Mouse (Mus musculus) hindbrain, embryonic 12.5 days (tissue): ENCODE data around the gene Ttc7b. TPM values are rescaled to one million over a fixed set of nuclear protein-coding genes. Genes with fewer than 3 reads are reported as not detected.

Source experiments
- ATAC-seq: fragments of 200-750 bp; cut with Nextera tagmentation; 2 replicates; pipeline ENCODE4 v1.8.0; 2017; ENCODE audit warnings: moderate TSS enrichment; ENCODE audit not compliant: low FRiP score
- H3K27ac ChIP-seq: fragments of 300-500 bp; sonication (generic); 2 replicates; pipeline ENCODE4 v1.5.1; 2016; ENCODE audit warnings: mild to moderate bottlenecking
- H3K27me3 ChIP-seq: fragments of 300-500 bp; sonication (generic); 2 replicates; pipeline ENCODE4 v1.6.1; 2016; ENCODE audit warnings: mild to moderate bottlenecking
- H3K36me3 ChIP-seq: fragments of 300-500 bp; sonication (generic); 2 replicates; pipeline ENCODE4 v1.6.1; 2016; ENCODE audit warnings: mild to moderate bottlenecking
- H3K4me1 ChIP-seq: fragments of 300-500 bp; sonication (generic); 2 replicates; pipeline ENCODE4 v1.6.1; 2016
- H3K4me2 ChIP-seq: fragments of 300-500 bp; sonication (generic); replicated peaks from 2 replicates; pipeline ENCODE4 v1.6.1; 2016; ENCODE audit warnings: mild to moderate bottlenecking
- H3K4me3 ChIP-seq: fragments of 300-500 bp; sonication (generic); 2 replicates; pipeline ENCODE4 v1.5.1; 2016; ENCODE audit warnings: mild to moderate bottlenecking
- H3K9ac ChIP-seq: fragments of 300-500 bp; sonication (generic); 2 replicates; pipeline ENCODE4 v1.6.1; 2016; ENCODE audit warnings: mild to moderate bottlenecking, moderate library complexity
- H3K9me3 ChIP-seq: fragments of 300-500 bp; sonication (generic); replicated peaks from 2 replicates; pipeline ENCODE4 v1.6.1; 2016; ENCODE audit warnings: mild to moderate bottlenecking
- WGBS: fragments of 180-500 bp; shearing (Covaris S2); methylation state at CpG from one replicate; pipeline ENCODE4 v1.1.7; 2016; 5-methylcytosine and 5-hydroxymethylcytosine counted together
- polyA plus RNA-seq: library from polyadenylated mRNA; unstranded; fragments of >200 nt; fragmentation: Nextera tagmentation; extraction: Ambion mirVana; gene quantifications from 2 replicates; pipeline ENCODE4 v1.2.1, GENCODE M21; 2016

Gene Ttc7b
- polyA plus RNA-seq, 1 experiment from 2014 or later: 6.1 TPM

DNA sequence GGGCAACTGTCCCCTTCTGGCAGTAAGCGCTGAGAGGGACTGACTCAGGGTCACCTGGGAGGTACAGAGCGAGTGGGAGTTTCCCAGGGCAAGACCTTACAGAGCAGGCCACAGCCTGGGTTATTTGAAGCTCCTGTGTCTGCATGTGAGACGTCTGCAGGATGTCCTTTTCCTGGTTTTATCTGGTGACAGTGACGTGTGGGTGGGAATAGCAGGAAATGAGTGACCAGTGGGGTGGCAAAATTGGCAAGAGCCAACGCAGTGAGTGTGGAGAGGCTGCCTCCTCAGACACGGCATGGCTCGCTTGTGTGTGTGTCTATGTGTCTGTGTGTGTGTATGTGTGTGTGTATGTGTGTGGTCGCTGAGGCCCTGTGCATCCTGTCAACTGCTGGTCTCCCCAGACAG, 221.3 kb downstream of the Ttc7b start:
- Histone ChIP-seq H3K27ac (no peak overlapping the region), H3K36me3 (0 out of 2 replicates have a peak, but pooled peaks cover 15% of the 10 kb centered on the region), H3K9ac (no peak overlapping the region), H3K27me3 (no peaks in the 10 kb centered on the region), H3K4me3 (no peak overlapping the region), H3K9me3 (peaks cover 2% of the 10 kb centered on the region; the same call in 1 of the 2 replicates), H3K4me1 (peaks cover 3% of the 10 kb centered on the region), H3K4me2 (no peak overlapping the region)
- no peak for ATAC-seq
- WGBS: 74% methylated on average over 8 of the region's 8 CpGs

DNA sequence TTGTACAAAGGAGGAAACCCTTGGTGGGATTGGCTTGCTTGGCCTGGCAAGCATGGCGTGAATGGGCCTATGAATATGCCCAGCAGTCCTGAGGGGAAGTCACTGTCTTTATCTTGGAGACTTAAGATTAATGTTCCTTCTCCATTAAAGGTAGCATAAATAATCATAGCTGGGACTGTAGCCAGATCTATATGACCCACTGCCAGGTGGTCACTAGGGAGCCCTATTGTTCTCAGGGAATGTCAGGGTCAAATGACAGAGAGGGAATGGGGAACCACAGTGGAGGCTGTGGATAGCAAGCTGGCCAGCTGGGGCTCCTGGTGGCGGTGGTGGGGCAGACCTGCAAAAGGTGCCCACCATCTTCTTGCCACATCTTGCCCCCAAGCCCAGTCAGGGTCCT, 221.8 kb downstream of the Ttc7b start:
- no peak overlapping the region for H3K27ac ChIP-seq
- no peaks in the 10 kb centered on the region for H3K27me3 ChIP-seq
- no peak overlapping the region for H3K4me2 ChIP-seq
- H3K36me3 ChIP-seq: 0 out of 2 replicates have a peak, but pooled peaks cover 15% of the 10 kb centered on the region
- WGBS: 83% methylated on average over 2 of the region's 2 CpGs
- no peak overlapping the region for H3K4me3 ChIP-seq
- no peak overlapping the region for H3K9ac ChIP-seq
- no peaks in the 10 kb centered on the region; the same call in 1 of the 2 replicates for H3K4me1 ChIP-seq
- peaks cover 6% of the 10 kb centered on the region; the same call in 1 of the 2 replicates for H3K9me3 ChIP-seq
- ATAC-seq: no peak

DNA sequence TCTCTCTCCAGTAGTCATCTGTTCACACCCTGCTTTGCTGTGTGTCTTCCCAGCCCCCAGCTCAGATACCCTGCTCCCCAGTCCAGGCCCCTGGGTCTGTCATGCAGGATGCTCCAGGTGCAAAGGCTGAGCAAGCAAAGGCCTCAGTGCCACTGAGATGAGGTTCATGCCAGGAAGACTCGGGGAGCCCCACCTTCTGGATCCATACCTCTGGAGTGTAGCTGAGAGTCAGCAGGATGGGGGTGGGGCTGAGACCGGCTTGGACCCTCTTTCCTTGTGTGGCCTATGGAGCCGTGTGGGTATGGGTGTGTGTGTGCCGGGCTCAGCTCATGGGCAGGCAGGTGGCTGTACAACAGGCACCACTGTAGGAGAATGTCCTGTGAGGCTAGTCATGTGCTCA, 222.7 kb downstream of the Ttc7b start:
- H3K4me3 ChIP-seq: no peak overlapping the region
- H3K9me3 ChIP-seq: peaks cover 6% of the 10 kb centered on the region; the same call in 1 of the 2 replicates
- no peaks in the 10 kb centered on the region for H3K27me3 ChIP-seq
- ATAC-seq: no peak
- 85% methylated on average over 4 of the region's 4 CpGs for WGBS
- H3K4me1 ChIP-seq: no peaks in the 10 kb centered on the region; the same call in 1 of the 2 replicates
- no peak overlapping the region for H3K4me2 ChIP-seq
- H3K36me3 ChIP-seq: 0 out of 2 replicates have a peak, but pooled peaks cover 15% of the 10 kb centered on the region
- H3K9ac ChIP-seq: no peak overlapping the region
- H3K27ac ChIP-seq: no peak overlapping the region

DNA sequence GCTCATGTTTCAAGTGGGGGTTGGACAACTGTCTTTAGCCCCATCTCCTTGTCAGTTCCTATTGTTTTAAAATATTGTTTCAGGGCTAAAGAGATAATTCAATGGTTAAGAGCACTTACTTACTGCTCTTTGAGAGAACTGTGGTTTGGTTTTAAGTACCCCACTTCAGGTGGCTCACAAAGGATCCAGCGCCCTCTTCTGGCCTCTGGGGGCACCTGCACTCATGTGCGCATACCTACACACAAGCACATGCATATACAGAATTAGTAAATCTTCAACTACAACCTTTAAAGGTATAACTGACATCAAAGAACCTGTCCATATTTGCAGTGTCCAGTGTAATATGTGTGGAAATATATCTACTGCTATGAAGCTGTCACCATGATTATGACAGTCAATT, 226.2 kb downstream of the Ttc7b start:
- WGBS: 86% methylated on average over 2 of the region's 2 CpGs
- Histone ChIP-seq H3K36me3 (no peaks in the 10 kb centered on the region), H3K9ac (no peak overlapping the region), H3K4me2 (no peak overlapping the region), H3K9me3 (peaks cover 6% of the 10 kb centered on the region; the same call in 1 of the 2 replicates), H3K4me1 (peaks cover 20% of the 10 kb centered on the region), H3K27me3 (no peaks in the 10 kb centered on the region), H3K27ac (no peak overlapping the region), H3K4me3 (no peak overlapping the region)
- ATAC-seq: no peak

DNA sequence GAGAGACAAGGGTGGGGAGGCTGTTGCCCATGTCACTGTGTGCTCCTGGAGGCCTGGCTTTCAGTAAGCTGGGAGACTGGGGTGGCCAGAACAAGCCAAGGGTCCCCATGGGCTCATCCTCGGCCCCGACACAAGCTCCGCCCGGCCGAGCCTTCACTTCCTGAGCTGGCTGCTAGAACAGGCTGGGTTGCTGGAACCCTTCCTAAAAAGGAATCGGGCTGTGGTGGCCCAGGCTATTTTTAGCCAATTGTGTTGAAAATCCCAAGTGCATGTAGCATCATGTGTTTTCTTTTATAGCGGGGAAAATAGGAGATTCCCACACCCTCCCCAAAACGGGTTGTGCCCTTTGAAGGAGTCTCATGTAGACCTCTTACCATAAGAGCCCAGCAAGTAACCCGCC, 226.7 kb downstream of the Ttc7b start:
- no peak overlapping the region for H3K4me3 ChIP-seq
- H3K36me3 ChIP-seq: no peaks in the 10 kb centered on the region
- 95% methylated on average over 9 of the region's 9 CpGs for WGBS
- ATAC-seq: no peak
- H3K27me3 ChIP-seq: no peaks in the 10 kb centered on the region
- H3K9me3 ChIP-seq: peaks cover 6% of the 10 kb centered on the region; the same call in 1 of the 2 replicates
- H3K4me1 ChIP-seq: peaks cover 25% of the 10 kb centered on the region
- H3K9ac ChIP-seq: no peak overlapping the region
- H3K4me2 ChIP-seq: no peak overlapping the region
- no peak overlapping the region for H3K27ac ChIP-seq

DNA sequence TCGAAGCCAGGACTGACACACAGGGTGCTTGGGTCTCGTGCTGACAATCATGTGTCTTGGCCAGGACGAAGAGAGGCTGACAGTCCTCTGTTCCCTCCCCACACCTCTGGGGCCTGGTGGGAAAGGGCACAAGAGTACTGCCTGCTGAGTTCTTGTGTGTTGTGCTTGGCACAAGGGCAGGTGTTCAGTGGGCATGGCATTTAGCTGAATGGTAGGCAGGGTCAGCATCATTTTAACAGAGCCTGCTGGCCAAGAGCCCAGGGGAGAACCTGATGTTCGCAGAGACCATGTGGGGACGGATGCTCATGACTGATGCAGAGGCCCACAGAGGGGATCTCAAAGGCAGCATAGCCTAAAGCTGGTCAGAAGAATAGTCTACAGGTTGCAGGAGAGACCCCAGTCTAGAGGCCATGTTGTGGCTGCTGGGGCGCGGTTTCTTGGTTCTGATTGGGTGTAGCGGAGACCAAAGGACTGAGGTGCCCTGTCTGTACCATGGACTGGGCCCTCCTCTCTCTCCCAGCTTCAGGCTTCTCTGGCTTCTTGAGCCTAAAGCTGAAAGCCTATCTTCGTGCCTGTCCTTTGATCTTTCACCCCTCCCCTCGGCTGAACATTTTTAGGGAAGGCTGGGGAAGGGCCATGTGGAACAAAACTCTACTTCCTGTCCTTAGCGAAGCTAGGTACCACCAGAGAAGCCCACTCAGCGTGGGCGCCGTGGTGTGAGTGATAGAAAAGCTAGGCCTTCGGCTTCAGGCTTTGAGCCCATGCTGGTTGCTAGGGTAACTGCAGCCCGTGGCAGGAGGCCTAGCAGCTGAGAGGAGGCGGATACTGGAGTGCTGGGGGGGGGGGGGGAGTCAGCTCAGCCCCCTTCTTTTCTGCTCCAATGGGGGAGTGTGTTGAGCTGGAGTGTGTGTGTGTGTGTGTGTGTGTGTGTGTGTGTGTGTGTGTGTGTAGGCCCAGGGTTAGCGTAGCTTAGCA, 229.6 kb downstream of the Ttc7b start:
- no peaks in the 10 kb centered on the region for H3K36me3 ChIP-seq
- 31% methylated on average over 18 of the region's 18 CpGs for WGBS

DNA sequence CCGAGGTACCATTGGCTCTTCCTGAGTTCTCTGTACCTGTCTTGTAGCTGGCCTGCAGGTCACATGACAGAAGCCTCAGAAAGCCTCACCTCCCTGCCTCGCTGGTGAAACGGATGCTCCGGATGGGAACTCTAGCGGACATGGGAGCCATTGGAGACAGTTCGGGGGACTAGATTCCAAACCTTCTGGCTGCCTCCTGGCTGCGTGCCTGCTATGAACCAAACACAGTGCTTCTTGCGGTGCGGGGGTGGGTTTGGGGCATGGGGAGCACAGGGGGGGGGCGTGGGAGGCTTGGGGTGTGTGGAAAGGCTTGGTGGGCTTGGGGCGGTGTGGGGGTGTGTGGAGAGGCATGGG, 230.5 kb downstream of the Ttc7b start:
- Histone ChIP-seq H3K27me3 (no peaks in the 10 kb centered on the region), H3K9ac (no peak overlapping the region), H3K9me3 (peaks cover 6% of the 10 kb centered on the region; the same call in 1 of the 2 replicates), H3K27ac (peak overlapping the region; percentile 82), H3K36me3 (no peaks in the 10 kb centered on the region), H3K4me1 (peaks cover 30% of the 10 kb centered on the region), H3K4me3 (no peak overlapping the region), H3K4me2 (no peak overlapping the region)
- peak; percentile 3 for ATAC-seq
- WGBS: 62% methylated on average over 11 of the region's 11 CpGs

More for the DNA sequence above, 229.6 kb downstream of the Ttc7b start:
- Histone ChIP-seq H3K27ac (peak overlapping the region; percentile 82), H3K4me3 (no peak overlapping the region), H3K9me3 (peaks cover 6% of the 10 kb centered on the region; the same call in 1 of the 2 replicates), H3K4me1 (peaks cover 30% of the 10 kb centered on the region), H3K9ac (no peak overlapping the region), H3K27me3 (no peaks in the 10 kb centered on the region), H3K4me2 (no peak overlapping the region)
- ATAC-seq: peak; percentile 77

DNA sequence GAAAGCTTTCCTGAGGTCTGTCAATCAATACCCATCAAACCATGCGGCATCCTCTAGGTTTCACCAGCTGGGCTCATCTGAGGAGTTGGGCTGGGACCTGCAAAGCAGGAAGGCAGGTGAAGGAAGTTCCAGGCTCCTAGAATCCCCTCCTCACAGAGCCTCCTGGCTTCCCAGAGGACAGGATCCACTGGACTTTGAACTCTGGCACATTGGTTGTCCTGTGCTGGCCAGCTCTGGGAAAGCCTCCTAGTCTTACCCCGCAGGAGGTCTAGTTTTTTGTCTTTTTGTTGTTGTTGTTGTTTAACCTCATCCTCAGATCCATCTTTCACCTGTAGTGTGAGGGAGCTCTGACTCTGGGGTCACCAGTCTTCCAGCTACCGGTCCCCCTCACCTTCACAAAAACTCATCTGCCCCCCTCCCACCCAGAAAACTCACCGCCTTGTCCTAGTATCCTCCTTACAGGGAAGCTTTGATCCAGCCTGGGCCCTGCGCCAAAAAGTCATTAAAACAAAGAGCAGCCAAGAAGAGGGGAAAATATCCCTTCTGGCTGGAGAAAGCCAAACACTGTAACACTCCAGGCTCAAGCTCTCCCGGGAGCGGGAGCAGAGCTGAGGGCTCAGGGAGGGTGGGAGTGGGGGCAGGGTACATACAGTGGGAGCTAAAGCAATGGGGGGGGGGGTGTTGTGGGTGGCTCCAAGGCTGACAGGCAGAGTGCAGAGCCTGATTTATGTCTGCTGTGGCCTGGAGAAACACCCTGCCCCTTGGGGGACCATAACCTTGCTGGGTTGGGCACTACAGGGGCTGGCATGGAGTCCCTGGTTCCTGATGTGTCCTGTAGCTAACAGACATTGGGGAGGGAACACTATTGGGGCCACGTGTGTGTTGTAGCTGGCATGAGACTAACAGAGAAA, 231.1 kb downstream of the Ttc7b start:
- Histone ChIP-seq H3K27me3 (no peaks in the 10 kb centered on the region), H3K27ac (peak overlapping the region; percentile 82), H3K9ac (no peak overlapping the region), H3K4me2 (no peak overlapping the region; the same call in 1 of the 2 replicates), H3K36me3 (no peaks in the 10 kb centered on the region), H3K9me3 (peaks cover 6% of the 10 kb centered on the region; the same call in 1 of the 2 replicates), H3K4me1 (peaks cover 30% of the 10 kb centered on the region), H3K4me3 (no peak overlapping the region)
- ATAC-seq: peak; percentile 58
- whole genome bisulfite sequencing: 28% methylated on average over 8 of the region's 8 CpGs

DNA sequence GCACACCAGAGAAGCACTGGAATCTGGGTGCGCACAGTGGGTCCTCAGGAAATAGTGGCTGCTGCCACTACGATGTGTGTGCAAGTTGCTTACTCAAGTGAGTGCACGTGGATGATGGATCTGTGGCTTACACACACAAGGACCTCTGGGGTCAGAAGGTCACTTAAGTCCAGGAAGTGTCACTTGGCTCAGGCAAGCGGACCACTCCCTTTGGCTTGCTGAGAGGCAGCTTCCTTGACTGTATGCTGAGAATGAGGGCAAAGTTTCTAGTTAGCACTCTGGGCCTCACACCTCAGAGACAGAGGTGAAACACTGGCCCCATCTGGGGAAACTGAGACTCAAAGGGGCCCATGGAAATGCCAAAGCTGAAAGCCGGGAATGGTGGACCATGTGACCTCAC, 232.6 kb downstream of the Ttc7b start:
- Histone ChIP-seq H3K27me3 (no peaks in the 10 kb centered on the region), H3K4me2 (no peak overlapping the region), H3K4me3 (no peak overlapping the region), H3K4me1 (peaks cover 31% of the 10 kb centered on the region), H3K36me3 (no peaks in the 10 kb centered on the region), H3K9me3 (no peaks in the 10 kb centered on the region), H3K27ac (no peak overlapping the region), H3K9ac (no peak overlapping the region)
- 82% methylated on average over 5 of the region's 5 CpGs for WGBS
- ATAC-seq: no peak

DNA sequence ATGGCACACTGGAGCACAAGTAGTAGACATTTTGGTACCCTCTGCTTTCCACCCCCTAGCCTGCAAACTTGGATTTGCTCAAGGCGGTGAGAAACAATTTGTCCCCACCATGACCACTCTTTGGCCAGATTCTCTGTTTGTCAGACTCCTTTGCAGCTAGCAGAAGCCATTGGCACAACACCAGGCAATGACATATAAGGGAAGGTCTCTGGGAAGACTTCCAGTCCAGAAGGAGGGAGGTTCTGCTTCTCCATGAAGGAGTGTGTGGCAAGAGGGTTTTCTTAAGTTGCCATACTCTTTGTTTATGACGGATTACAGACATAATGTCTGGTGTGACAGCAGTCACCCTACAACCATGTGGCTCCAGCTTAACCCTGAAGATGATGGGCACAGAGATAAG, 233.1 kb downstream of the Ttc7b start:
- H3K4me1 ChIP-seq: peaks cover 36% of the 10 kb centered on the region
- WGBS: 92% methylated on average over 2 of the region's 2 CpGs
- H3K27me3 ChIP-seq: no peaks in the 10 kb centered on the region
- H3K4me3 ChIP-seq: no peak overlapping the region
- no peaks in the 10 kb centered on the region for H3K36me3 ChIP-seq
- no peaks in the 10 kb centered on the region for H3K9me3 ChIP-seq
- H3K4me2 ChIP-seq: no peak overlapping the region
- no peak overlapping the region for H3K27ac ChIP-seq
- no peak for ATAC-seq
- no peak overlapping the region for H3K9ac ChIP-seq

DNA sequence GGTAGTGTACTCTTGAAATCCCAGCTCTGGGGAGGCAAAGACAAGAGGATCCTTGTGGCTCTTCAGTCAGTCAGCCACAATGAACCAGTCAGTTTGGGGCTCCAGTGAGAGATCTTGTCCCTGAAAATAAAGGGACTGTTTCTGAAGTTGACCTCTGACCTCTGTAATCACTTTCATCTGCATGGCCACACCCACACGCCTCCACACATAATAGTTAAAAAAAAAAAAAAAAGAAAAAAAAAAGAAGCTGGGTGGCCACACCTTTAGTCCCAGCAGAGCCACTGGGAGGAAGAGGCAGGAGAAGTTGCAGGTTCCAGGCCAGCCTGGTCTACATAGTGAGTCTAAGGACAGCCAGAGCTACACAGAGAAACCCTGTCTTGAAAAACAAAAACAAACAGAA, 237.3 kb downstream of the Ttc7b start:
- H3K4me2 ChIP-seq: no peak overlapping the region
- H3K4me1 ChIP-seq: peaks cover 27% of the 10 kb centered on the region
- H3K9me3 ChIP-seq: no peaks in the 10 kb centered on the region
- H3K36me3 ChIP-seq: no peaks in the 10 kb centered on the region
- ATAC-seq: no peak
- H3K9ac ChIP-seq: no peak overlapping the region
- 32% methylated on average over 1 of the region's 1 CpGs for WGBS
- no peaks in the 10 kb centered on the region for H3K27me3 ChIP-seq
- no peak overlapping the region for H3K27ac ChIP-seq
- no peak overlapping the region for H3K4me3 ChIP-seq
